Mouse (Mus musculus): ENCODE data around the gene Pdss2.

The Pdss2 gene

DNA sequence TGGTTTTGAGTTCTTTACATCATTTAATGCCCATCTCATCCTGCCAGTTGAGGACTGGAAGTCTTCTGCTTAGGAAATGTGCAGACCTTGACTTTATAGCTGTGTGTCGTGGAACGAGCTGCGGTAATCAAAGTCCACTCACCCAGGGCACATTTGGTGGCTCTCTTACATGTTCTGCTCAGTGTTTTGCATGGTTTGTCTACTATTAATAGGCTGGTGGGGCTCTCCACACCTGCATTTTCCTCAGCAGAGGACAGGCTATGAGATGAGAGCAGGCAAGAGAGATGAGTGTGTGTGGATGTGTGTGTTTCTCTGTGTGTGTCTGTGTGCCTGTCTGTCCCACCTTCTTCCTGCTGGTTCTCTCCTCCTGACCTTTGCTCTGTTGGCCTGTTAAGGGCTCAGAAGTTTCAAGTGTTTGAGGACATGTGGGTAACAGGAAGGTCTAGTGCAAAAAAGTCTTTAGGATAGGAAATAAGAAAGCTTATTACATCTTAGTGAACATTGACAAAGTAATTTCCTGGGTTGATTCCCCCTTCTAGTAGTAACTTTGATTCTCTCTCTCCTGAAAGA, 266.2 kb downstream of the Pdss2 start:
- DNase-seq, result no peak

DNA sequence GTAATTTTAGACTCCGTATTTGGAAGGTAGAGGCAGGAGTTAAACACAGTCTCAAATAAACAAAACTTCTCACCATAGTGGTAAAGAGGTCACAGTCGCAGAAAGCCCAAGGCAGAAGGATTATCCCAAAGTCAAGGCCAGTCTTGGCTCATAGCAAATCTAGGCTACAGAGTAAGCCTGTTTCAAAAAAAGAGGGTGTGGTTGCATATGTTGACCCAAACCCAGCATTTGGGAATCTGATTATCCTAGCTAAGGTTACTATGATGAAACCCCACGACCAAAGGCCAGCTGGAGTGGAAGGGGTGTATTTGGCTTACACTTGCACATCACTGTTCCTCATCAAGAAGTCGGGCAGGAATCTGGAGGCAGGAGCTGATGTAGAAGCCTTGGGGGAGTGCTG, 267.0 kb downstream of the Pdss2 start:
- DNase-seq, result no peak

DNA sequence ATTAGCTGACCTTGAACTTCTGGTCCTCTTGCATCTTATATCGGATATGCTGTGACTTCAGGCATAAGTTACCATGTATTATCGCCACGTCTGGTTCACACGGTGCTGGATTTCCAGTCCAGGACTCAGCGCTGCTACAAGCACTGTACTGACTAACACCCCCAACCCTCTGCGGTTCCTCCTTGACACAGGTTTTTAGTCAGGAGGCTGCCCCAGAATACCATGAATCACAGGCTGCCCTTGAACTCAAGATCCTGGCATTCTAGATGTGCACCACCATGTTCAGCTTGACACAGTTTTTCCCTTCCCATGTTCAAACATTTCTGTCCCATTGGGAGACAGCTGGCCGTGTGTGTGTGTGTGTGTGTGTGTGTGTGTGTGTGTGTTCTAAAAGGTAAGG, 267.9 kb downstream of the Pdss2 start:
- no peak for DNase-seq

DNA sequence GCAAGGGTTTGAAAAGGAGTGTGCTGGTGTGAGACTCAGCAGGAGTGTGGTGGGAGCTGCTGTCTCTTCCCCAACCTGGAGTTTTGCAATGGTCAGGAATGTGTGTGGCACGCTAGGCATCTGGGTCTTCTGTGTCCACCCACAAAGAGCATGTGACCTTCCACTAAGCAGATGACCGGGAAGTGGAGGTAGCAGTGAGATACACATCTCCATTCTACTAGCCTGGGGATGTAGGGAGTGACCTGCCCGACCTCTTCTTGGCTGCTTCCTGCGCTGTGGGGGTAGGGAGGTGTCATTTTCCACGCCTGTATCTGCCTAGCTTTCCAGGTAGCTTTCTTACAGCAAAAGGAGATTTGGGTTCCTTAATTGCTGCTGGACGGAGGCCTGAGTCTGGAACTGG, 268.3 kb downstream of the Pdss2 start:
- no peak for DNase-seq

DNA sequence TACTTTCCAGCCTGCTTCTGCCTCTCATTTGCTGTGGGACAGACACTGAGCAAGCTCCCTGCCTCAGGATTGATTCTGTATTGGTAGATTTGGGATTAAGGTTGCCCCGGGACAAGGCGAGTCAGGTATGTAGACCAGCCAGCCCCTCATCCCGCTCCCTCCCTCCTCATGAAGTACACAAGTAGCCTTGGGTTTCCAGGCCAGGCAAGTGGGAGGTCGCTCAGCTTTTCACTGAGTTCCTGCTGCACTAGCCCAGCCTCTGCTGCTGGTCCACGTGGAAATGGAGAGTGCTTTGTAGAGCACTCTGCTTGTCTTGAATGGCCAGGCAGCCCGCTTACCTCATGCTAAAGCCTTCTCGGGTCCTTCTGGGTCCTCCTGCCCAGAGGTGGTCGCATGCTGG, 268.7 kb downstream of the Pdss2 start:
- DNase-seq, result no peak

DNA sequence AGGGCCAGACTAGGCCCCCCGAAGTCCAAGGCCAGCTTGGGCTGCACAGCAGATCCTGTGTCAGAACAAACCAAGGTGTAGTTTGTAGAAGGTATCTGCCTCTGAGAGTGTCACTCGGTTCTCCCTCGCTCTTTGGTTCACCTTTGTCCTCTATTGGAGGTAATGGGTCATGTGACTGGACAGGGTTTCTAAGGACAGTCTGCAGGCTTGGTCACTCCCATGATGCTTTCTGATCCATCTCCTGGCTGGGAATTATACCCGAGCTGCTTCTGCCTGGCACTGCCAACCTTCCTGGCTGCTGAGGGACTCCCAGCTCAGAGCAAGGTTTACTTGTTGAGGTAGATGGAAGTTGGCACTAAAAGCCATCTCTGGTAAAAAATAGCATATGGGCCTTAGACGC, 269.6 kb downstream of the Pdss2 start:
- peak; percentile 61 to 63 for DNase-seq

DNA sequence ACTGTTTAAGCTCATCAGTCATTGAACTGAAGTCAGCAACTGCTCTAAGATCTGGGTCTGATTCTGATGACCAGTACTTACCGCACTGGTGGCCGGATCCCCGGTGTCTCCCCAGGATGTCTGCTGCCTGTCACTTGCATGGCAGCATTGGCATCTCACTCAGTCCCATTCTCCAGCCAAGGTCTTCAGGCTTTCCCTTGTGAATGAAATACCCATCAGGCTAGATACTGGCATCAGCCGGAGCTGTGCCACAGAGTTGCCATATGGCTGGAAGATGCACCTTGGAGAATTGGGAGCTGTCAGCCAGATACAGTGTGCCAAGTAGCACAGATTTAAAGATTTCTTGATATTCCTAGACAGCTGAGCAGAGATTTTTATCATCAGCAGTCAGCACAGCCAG, 281.3 kb downstream of the Pdss2 start:
- peak; percentile 70 to 77 for DNase-seq

DNA sequence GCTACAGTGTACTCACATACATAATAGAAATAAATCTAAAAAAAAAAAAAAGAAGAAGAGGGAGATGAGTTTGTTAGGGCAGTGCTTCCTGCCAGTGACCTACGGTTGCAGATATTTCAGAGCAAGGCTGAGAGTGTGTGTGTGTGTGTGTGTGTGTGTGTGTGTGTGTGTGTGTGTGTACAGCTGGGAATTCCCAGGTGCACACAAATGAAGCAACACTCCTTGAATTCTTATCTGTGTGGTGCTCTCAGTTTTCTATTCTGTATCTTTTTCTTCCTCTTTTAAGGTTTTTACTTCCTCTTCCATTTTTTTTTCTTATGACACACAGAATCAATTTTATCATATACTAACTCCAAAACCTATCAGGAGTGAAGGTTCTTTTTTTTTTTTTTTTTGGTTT, 283.0 kb downstream of the Pdss2 start:
- no peak for DNase-seq

DNA sequence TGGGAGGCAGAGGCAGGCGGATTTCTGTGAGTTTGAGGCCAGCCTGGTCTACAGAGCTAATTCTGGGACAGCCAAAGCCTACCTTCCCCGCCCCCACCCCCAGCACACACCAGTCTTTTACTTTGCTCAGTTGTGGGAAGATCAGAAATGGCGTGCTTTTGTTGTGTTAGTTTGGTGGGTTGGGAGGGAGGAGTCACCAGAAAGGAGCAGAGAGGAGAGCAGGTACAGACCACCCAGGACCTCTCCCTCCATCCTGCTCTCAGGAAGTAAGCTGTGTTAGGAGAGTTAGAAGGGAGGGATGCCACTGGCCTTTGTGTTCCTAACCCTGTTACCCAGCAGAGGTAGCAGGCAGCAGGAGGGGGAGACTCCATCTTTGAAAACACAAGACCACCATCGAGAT, 285.8 kb downstream of the Pdss2 start:
- DNase-seq, result no peak

DNA sequence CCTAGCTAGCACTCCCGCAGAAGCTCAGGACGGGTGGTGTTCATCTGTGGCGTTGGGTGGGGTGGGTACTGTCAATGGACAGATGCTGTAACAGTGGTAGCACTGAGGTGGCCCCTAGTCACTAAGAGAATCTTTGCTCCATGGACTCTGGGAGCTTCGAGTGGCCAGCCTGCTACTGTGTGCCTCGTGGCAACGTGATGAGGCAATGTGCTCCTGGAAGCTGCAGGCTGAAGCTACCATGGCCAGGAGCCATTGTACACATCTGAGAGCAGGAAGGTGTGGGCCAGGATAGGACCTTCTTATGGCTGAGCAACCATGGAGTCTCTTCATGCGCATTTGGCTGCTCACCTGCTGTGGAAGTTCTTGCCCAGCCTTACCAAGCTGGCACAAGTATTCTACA, 287.9 kb downstream of the Pdss2 start:
- no peak for DNase-seq

DNA sequence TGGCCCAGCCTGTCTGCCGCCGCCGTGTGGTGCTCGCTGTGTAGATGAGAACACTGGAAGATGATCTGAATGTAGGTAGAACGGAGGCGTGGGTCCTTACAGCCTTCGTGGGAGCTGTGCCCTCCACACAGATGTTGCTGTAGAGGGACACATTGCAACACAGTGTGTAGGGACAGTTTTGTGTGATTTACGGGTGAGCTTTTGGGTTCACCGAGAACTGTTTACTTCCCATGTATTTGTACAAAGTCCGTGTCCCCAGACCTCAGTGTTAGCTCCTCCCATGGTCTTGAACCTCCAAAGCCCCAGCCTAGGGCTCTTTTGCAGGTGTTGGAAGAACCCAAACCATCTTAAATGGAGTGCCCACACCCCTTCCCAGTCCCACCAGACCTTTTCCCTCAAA, 291.7 kb downstream of the Pdss2 start:
- DNase-seq, result no peak

All from cerebellum, postnatal 10 days (tissue).